Mouse (Mus musculus) kidney, adult 2 months (tissue): ENCODE results near the gene Fosl1. TPM values are rescaled to one million over a fixed set of nuclear protein-coding genes. Genes with fewer than 3 reads are reported as not detected.
A peak's percentile ranks its signal among the peaks of the same experiment; 100 is the strongest.

ENCODE experiments used
- DNase-seq: peaks from one replicate; pipeline ENCODE4 v3.0.0; 2021
- H3K27ac ChIP-seq: fragments of 200-500 bp; 2 replicates; pipeline ENCODE4 v1.5.1; 2012; ENCODE audit warnings: low read depth, low read length, control low read depth, inconsistent platforms; ENCODE audit not compliant: insufficient read depth
- H3K27me3 ChIP-seq: fragments of 200-500 bp; replicated peaks from 2 replicates; pipeline ENCODE4 v1.6.1; 2012; ENCODE audit warnings: mild to moderate bottlenecking, moderate library complexity, low read length, inconsistent platforms; ENCODE audit not compliant: control insufficient read depth, insufficient read depth
- H3K36me3 ChIP-seq: fragments of 200-500 bp; 2 replicates; pipeline ENCODE4 v1.6.1; 2012; ENCODE audit warnings: mild to moderate bottlenecking, moderate library complexity, low read length, inconsistent platforms; ENCODE audit not compliant: control insufficient read depth, insufficient read depth
- H3K4me1 ChIP-seq: fragments of 200-500 bp; 2 replicates; pipeline ENCODE4 v1.6.1; 2011; ENCODE audit warnings: low read length; ENCODE audit not compliant: control insufficient read depth, insufficient read depth
- H3K4me3 ChIP-seq: fragments of 200-500 bp; 2 replicates; pipeline ENCODE4 v1.5.1; 2011; ENCODE audit warnings: mild to moderate bottlenecking, low read depth, low read length, control low read depth; ENCODE audit not compliant: insufficient read depth
- CTCF ChIP-seq: fragments of 200-500 bp; conservative IDR thresholded peaks from 2 replicates; pipeline ENCODE4 v1.5.1; 2011; ENCODE audit warnings: low read depth, mild to moderate bottlenecking, control low read depth, low read length, moderate library complexity, mixed read lengths; ENCODE audit not compliant: insufficient read depth, insufficient read length
- POLR2A ChIP-seq: fragments of 200-500 bp; IDR thresholded peaks from one replicate; pipeline ENCODE4 v1.6.1; 2011; ENCODE audit warnings: low read depth, low read length, control low read depth
- WGBS: fragments of 180-500 bp; shearing (Covaris S2); methylation state at CpG from one replicate; pipeline ENCODE4 v1.1.7; 2018; 5-methylcytosine and 5-hydroxymethylcytosine counted together
- polyA plus RNA-seq: library from polyadenylated mRNA; depleted of rRNA; stranded (reverse); fragments of >200 nt; gene quantifications from 2 replicates; pipeline ENCODE4 v1.2.3, GENCODE M21; 2012

Gene Fosl1
- polyA plus RNA-seq, 1 experiment: 0.27 TPM

DNA sequence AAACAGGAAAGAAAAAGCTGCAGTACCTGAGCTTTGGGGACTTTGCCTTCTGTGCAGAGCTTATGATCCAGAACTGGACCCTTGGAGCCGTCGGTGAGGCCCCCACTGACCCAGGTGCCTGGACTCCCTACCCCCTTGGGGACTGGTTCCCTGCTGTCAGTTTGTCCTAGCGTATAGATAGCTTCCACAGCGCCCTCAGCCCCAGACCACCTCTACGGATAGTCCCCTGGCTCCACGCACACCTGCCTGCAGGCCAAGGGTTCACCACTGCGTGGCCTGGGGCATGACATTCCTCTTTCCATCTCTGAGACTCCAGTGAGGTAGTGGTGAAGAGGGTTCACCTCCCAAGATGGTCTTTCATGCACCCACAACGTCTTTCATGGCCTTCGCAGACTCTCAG lies 15.9 kb downstream of the Fosl1 start:
- H3K36me3 ChIP-seq: no peaks in the 10 kb centered on the region; the same call in 1 of the 2 replicates
- no peak overlapping the region for H3K4me3 ChIP-seq
- no peak for DNase-seq
- TF ChIP-seq POLR2A (no peak), CTCF (no peak)
- no peak overlapping the region for H3K27ac ChIP-seq
- 86% methylated on average over 9 of the region's 9 CpGs for WGBS
- H3K4me1 ChIP-seq: 0 out of 2 replicates have a peak, but pooled peaks cover 2% of the 10 kb centered on the region
- H3K27me3 ChIP-seq: no peaks in the 10 kb centered on the region

DNA sequence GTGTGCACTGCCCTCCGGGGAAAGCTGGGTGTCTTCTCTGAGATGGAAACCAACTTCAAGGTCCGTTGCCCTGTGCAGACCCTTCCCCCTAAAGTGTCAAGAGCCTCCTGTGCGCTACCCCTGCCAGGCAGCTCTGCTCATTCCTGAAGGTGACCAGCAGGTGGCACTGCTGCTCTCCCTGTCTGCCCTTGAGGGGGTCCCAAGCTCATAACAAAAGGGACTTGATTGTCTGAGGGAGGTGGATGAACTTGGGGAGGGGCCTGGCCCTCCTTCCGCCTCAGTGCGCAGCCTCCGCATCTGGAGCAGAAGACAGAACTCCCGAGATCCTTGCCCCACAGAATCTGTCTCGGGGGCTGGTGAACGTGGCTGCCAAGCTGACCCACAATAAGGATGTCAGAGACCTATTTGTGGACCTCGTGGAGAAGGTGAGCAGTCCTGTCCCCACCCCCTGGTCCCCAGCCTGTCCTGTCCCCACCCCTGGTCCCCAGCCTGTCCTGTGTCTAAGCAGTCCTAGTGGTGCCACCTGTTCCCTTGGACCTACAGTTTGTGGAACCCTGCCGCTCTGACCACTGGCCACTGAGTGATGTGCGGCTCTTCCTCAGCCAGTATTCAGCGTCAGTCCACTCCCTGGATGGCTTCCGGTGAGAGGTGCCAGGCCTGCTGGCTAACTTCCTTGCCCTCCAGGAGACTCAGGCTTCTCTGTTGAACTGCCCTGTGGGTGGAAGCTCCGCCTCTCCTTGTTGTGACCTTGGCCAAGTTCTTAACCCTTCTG lies 16.6 kb downstream of the Fosl1 start:
- Histone ChIP-seq H3K4me1 (0 out of 2 replicates have a peak, but pooled peaks cover 2% of the 10 kb centered on the region), H3K27ac (no peak overlapping the region), H3K4me3 (peak overlapping the region; percentile 10; the same call in 1 of the 2 replicates), H3K27me3 (no peaks in the 10 kb centered on the region), H3K36me3 (no peaks in the 10 kb centered on the region; the same call in 1 of the 2 replicates)
- TF ChIP-seq CTCF: peak; percentile 76
- no peak for TF ChIP-seq POLR2A
- peak; percentile 76 for DNase-seq
- WGBS: 27% methylated on average over 15 of the region's 15 CpGs

- DNase-seq: no peak
- H3K27me3 ChIP-seq: no peaks in the 10 kb centered on the region
- 92% methylated on average over 8 of the region's 8 CpGs for WGBS
- no peak overlapping the region for H3K27ac ChIP-seq
- no peaks in the 10 kb centered on the region; the same call in 1 of the 2 replicates for H3K36me3 ChIP-seq
- no peak overlapping the region for H3K4me3 ChIP-seq
- no peak for TF ChIP-seq POLR2A
- TF ChIP-seq CTCF: no peak
- H3K4me1 ChIP-seq: 0 out of 2 replicates have a peak, but pooled peaks cover 2% of the 10 kb centered on the region
Measured at GRCm38 (mm10) chr19:5465037-5465436, 17.7 kb downstream of the Fosl1 start.

GRCm38 (mm10) chr19:5466916-5467500 lies 19.7 kb downstream of the Fosl1 start:
- Histone ChIP-seq H3K27ac (no peak overlapping the region), H3K4me1 (no peaks in the 10 kb centered on the region), H3K27me3 (no peaks in the 10 kb centered on the region), H3K36me3 (no peaks in the 10 kb centered on the region; the same call in 1 of the 2 replicates), H3K4me3 (no peak overlapping the region)
- DNase-seq: no peak
- TF ChIP-seq CTCF: no peak
- TF ChIP-seq POLR2A: no peak
- 85% methylated on average over 6 of the region's 6 CpGs for whole genome bisulfite sequencing

DNA sequence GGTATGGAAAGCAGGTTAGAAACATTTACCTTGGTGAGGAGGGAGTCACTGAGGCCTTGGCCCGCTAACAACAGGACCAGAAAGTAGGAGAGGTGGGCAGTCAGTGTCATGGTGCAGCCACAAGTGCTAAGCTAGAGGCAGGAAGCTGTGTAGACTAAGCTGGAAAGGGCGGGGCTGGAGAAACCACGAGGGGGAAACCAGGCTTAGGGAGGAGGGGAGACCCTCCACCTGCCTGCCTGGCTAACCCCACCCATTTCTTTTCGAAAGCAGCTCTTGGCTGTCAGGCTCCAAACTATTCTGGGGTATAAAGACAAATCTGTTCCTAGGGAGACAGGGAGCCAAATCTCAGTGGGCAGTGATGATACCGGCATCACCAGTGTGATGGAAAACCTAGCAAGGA lies 21.0 kb downstream of the Fosl1 start, which contains the start of gene Ctsw:
Gene Ctsw (minus strand): TSS at position 134 of the 400 bp plus-strand sequence.
- no peaks in the 10 kb centered on the region for H3K27me3 ChIP-seq
- no peaks in the 10 kb centered on the region; the same call in 1 of the 2 replicates for H3K36me3 ChIP-seq
- WGBS: 48% methylated on average over 5 of the region's 5 CpGs
- H3K27ac ChIP-seq: no peak within 1 kb of the TSS
- no peak within 1 kb of the TSS for H3K4me3 ChIP-seq
- TF ChIP-seq CTCF: no peak
- no peaks in the 10 kb centered on the region for H3K4me1 ChIP-seq
- DNase-seq: no peak

- Histone ChIP-seq H3K27ac (no peak overlapping the region), H3K4me1 (no peaks in the 10 kb centered on the region), H3K4me3 (no peak overlapping the region), H3K27me3 (no peaks in the 10 kb centered on the region), H3K36me3 (no peaks in the 10 kb centered on the region)
- TF ChIP-seq POLR2A: no peak
- TF ChIP-seq CTCF: no peak
- DNase-seq: no peak
- WGBS: 49% methylated on average over 5 of the region's 5 CpGs
Measured at GRCm38 (mm10) chr19:5471846-5472245, 24.5 kb downstream of the Fosl1 start.

DNA sequence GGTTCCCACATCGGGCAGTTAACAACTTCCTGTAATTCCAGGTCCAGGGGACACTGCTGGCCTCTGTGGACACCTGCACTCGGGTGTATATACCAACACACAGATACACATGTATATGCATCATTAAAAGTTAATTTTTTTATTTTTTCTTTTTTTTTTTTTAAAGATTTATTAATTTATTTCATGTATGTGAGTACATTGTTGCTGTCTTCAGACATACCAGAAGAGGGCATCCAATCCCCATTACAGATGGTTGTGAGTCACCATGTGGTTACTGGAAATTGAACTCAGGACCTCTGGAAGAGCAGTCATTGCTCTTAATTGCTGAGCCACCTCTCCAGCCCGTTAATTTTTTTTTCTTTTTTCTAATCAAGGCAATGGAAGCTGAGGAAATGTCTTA lies 25.5 kb downstream of the Fosl1 start:
- DNase-seq: no peak
- WGBS: 73% methylated on average over 3 of the region's 3 CpGs
- Histone ChIP-seq H3K27me3 (no peaks in the 10 kb centered on the region), H3K4me1 (no peaks in the 10 kb centered on the region), H3K36me3 (no peaks in the 10 kb centered on the region), H3K4me3 (no peak overlapping the region), H3K27ac (no peak overlapping the region)
- no peak for TF ChIP-seq POLR2A
- no peak for TF ChIP-seq CTCF
